Mouse (Mus musculus) spleen, postnatal 4 days (tissue): ENCODE data around the gene Cmtm4.
A peak's percentile ranks its signal among the peaks of the same experiment; 100 is the strongest.

Experiments used
- DNase-seq, 2 experiments: peaks; one replicate each; pipeline ENCODE4 v3.0.0; 2022; ENCODE audit warnings: low spot score in 2 of 2

The Cmtm4 gene

GRCm38 (mm10) chr8:104395703-104396357 lies at the start of gene Cmtm4:
Gene Cmtm4, minus strand, starts transcription at chr8:104395807.
- DNase-seq = peak; percentile 21 to 66

DNA sequence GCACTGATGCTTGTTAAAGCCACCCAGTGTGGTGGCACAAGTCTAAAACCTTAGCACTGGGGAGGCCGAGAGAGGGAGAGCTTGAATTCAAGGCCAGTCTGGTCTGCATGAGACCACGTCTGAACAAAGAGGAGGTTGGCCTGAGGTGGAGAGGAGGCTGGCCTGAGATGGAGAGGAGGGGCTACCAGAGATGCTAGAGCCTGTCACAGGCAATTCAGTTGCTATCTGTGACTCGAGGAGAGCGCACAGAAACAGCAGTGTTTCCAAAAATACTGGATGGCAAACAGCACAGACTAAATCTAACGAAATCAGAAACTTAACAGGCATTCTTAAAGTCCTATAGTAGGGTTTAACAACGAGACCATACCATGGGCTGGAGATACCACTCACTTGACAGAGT lies 49.6 kb upstream of the Cmtm4 start:
- peak in 1 of 2 experiments; percentile 44 for DNase-seq

- peak in 1 of 2 experiments; percentile 7 for DNase-seq
Observed at GRCm38 (mm10) chr8:104443125-104443679, 47.6 kb upstream of the Cmtm4 start.

- peak; percentile 91 to 98 for DNase-seq
Observed at GRCm38 (mm10) chr8:104442299-104443124, 46.9 kb upstream of the Cmtm4 start, which contains the start of gene Dync1li2. Gene Dync1li2, minus strand, starts transcription at chr8:104443047.

GRCm38 (mm10) chr8:104441613-104442012 lies 46.0 kb upstream of the Cmtm4 start:
- DNase-seq = peak; percentile 12 to 58

GRCm38 (mm10) chr8:104439461-104439860 lies 43.9 kb upstream of the Cmtm4 start:
- peak in 1 of 2 experiments; percentile 52 for DNase-seq

GRCm38 (mm10) chr8:104437494-104438135 lies 42.0 kb upstream of the Cmtm4 start:
- DNase-seq = no peak

- no peak for DNase-seq
Observed at GRCm38 (mm10) chr8:104436591-104436990, 41.0 kb upstream of the Cmtm4 start.

DNA sequence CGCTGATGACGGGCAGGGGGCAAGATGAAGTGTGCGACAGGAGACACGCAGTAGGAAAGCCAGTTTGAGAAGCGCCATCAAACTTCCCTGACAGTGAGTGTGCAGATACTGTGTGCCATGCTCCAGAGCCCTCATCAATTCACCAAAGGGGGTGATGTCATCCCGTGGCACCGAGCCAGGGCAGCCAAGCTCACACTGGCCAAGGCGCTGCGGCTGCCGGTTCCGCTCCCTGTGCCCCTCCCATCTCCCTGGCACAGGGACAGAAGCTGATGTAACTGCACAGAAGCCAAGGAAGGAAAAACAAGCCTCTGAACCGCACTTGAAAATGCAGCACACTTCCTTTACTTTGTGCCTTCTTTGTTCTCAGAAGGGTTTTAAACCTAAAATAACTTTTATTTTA lies 40.4 kb upstream of the Cmtm4 start:
- DNase-seq = peak; percentile 84 to 91

GRCm38 (mm10) chr8:104434826-104435354 lies 39.3 kb upstream of the Cmtm4 start:
- DNase-seq = no peak

DNA sequence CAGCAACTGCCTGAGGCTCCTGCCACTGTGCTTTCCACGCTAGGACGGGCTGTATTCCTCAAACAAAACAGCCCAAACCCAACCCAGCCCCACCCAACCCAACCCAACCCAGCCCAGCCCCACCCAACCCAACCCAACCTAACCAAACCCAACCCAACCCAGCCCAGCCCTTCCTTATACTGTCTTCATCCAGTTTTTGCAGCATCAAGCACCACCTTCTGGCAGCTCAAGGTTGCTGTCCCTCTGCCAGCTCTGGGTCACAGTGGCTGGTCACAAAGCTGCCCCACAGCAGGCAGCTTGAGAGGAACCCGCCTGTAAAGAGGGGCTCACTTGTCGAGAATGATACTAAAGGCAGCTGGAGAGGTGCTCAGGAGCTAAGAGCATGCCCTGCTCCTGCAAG lies 38.7 kb upstream of the Cmtm4 start:
- no peak for DNase-seq

GRCm38 (mm10) chr8:104433191-104433842 lies 37.7 kb upstream of the Cmtm4 start:
- DNase-seq = no peak

DNA sequence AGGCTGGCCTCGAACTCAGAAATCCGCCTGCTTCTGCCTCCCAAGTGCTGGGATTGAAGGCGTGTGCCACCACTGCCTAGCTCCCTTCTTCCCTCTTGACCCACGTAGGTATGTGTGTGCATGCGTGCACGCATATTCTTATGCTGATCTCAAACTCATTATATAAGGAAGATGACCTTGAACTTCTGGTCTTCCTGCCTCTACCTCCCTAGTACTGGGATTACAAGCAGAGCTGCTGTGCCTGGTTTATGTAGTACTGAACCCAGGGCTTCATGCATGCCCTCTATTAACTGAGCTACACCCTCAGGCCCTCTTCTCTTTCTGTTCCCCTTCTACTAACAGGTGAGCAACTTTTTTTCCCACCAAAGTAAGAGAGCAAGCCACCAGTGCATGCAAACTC lies 37.0 kb upstream of the Cmtm4 start:
- DNase-seq = no peak

DNA sequence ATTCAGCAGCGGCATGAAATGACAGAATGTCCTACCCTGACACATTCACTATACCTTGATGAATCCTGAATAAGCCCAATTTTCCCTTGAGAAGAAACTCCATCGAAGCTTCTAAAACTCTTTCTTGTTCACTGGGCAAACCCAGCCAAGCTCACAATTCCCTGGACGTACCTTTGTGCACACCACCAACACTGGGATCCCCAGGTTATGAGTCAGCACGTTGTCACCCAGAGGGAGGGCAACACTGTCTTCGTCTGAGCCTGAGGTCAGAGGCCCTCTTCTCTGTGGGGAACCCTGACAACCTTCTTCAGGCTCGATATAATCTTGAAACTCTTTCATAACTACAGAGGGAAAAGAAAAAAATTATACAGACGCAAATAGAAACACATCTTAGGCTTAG lies 34.6 kb upstream of the Cmtm4 start:
- DNase-seq = no peak

- no peak for DNase-seq
Observed at GRCm38 (mm10) chr8:104427703-104428102, 32.1 kb upstream of the Cmtm4 start.

DNA sequence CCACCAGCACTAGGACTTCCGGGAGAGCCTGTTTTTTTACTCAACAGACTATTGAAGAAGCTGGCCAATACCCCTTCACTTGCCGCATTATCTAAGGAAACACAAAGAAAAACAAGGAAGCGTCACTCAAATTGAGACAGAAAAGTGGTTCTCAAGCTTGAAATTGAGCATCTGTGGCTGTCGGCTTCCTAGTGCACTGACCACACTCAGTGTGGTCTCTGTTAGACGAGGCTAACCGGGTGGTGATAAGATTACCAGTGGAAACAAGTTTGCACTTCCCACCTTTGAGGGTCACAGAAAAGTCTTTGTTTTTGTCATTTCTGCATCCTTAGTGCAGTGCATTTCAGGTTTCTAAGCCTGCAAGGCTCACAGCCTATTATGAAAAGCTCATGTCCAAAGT lies 26.7 kb upstream of the Cmtm4 start:
- DNase-seq = no peak

DNA sequence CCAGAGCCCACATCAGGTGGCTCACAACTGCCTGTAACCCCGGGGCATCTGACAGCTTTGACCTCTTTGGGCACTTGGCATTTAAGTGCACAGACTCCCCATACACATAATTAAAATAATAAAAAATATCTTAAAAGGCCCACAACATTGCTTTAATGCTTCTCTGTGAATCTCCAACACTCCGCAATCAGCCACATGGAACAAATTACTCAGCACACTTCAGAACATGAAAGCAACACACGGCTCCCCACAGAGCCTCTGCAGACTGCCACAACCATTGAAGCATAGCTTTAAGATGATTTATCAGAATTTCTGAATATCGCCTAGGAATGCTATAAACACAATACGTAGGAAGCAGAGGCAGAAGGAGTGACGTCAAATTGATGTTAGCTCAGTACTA lies 20.4 kb upstream of the Cmtm4 start:
- DNase-seq = no peak

GRCm38 (mm10) chr8:104414204-104414603 lies 18.6 kb upstream of the Cmtm4 start:
- no peak for DNase-seq

- no peak for DNase-seq
Observed at GRCm38 (mm10) chr8:104413770-104414169, 18.2 kb upstream of the Cmtm4 start.

GRCm38 (mm10) chr8:104412805-104413532 lies 17.4 kb upstream of the Cmtm4 start:
- DNase-seq = no peak

DNA sequence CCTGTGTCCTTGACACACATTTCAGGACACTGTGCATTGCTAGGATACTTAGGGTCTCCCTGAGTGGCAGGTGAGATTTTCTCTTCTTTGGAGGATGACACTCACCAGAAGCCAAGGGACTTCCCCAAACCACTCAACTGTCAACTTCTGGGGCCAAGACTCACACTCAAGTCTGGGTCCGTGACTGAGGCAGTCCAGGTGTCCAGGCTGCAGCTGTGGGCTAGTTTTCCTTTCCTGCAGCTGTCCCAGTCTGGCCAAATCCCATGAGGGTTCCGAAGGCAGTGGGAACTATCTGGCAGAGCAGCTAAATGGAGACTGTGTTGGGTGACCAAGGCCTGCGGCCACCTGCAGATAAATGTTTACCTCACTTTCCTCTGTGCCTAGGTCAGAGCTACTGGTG lies 16.4 kb upstream of the Cmtm4 start:
- DNase-seq = no peak
